Mouse (Mus musculus) small intestine, adult 2 months (tissue): ENCODE measurements around the gene Slc29a1.

Experiments
- CTCF ChIP-seq: fragments of 200-500 bp; IDR thresholded peaks from 2 replicates; pipeline ENCODE4 v1.5.1; 2012; ENCODE audit warnings: low read depth, mild to moderate bottlenecking, control low read depth, inconsistent platforms, low read length, moderate library complexity, mixed read lengths; ENCODE audit not compliant: insufficient replicate concordance, insufficient read length; ENCODE audit errors: extremely low read depth
- POLR2A ChIP-seq: fragments of 200-500 bp; IDR thresholded peaks from 2 replicates; pipeline ENCODE4 v1.6.1; 2012; ENCODE audit warnings: low read depth, mild to moderate bottlenecking, control low read depth, inconsistent platforms, low read length, moderate library complexity

DNA sequence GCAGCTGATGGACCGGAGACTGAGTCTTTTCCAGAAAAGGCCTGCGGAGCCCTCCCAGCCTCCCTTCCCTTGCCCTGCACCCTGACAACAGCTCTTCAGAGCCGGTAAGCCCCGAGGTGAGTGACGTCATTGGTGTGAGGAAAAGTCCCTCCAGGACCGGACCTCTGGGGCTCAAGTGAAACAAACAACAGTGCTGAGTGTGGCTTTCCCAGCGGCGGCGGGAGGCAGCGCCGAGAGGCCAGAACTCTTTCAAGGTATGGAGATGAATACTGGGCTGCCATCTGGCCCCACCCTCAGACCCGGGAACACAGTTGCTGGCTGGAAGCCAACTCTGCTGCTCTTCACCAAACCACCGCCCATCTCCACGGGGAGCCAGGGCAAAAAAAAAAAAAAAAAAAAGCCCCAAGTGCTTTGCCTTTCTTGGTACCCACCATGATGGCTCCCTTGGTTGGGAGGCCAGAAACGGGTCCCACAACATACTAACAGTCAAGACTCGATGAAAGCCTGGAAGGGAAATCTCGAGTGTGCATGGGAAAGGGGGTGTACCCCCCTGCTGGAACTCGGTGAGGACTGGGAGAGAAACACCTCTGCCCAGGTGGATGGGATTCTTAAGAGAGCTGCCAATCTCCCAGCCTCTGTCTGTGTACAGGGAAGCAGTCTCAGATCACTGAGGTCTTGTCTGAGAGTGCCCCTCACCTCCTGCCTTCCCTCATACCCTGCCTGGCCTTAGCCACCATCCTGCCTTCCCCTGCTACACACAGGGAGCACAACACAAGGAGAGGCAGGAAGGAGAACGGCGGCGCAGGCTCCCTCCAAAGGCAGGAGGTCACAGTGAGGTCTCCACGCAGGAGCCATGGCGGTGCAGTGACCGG, 55.2 kb downstream of the Slc29a1 start:
- TF ChIP-seq CTCF (no peak), POLR2A (no peak)
